Mouse (Mus musculus) cerebellum, adult 2 months (tissue): ENCODE results near the gene Ptpa. TPM values are rescaled to one million over a fixed set of nuclear protein-coding genes. Genes with fewer than 3 reads are reported as not detected.
A peak's percentile ranks its signal among the peaks of the same experiment; 100 is the strongest.

Experiments used
- DNase-seq, 2 experiments: peaks; one replicate each; pipeline ENCODE4 v3.0.0; 2021
- H3K27ac ChIP-seq: fragments of 200-500 bp; 2 replicates; pipeline ENCODE4 v1.5.1; 2012; ENCODE audit warnings: low read length, control low read depth, inconsistent platforms; ENCODE audit not compliant: insufficient read depth
- H3K27me3 ChIP-seq: fragments of 200-500 bp; 2 replicates; pipeline ENCODE4 v1.6.1; 2012; ENCODE audit warnings: inconsistent platforms, mild to moderate bottlenecking, low read length, moderate library complexity; ENCODE audit not compliant: control insufficient read depth, insufficient read depth
- H3K4me1 ChIP-seq: fragments of 200-500 bp; 2 replicates; pipeline ENCODE4 v1.6.1; 2011; ENCODE audit warnings: low read length; ENCODE audit not compliant: control insufficient read depth, insufficient read depth
- H3K4me3 ChIP-seq: fragments of 200-500 bp; replicated peaks from 2 replicates; pipeline ENCODE3; 2011; ENCODE audit warnings: mild to moderate bottlenecking, low read depth, low read length, control low read depth; ENCODE audit not compliant: insufficient read depth
- CTCF ChIP-seq: fragments of 200-500 bp; IDR thresholded peaks from 2 replicates; pipeline ENCODE4 v1.5.1; 2011; ENCODE audit warnings: low read depth, mild to moderate bottlenecking, control low read depth, low read length, moderate library complexity, borderline replicate concordance; ENCODE audit not compliant: insufficient read depth
- POLR2A ChIP-seq: fragments of 200-500 bp; IDR thresholded peaks from 2 replicates; pipeline ENCODE4 v1.6.1; 2011; ENCODE audit warnings: low read length, control low read depth, borderline replicate concordance; ENCODE audit not compliant: insufficient read depth
- WGBS: fragments of 180-500 bp; shearing (Covaris S2); methylation state at CpG from one replicate; pipeline ENCODE4 v1.1.7; 2018; 5-methylcytosine and 5-hydroxymethylcytosine counted together
- polyA plus RNA-seq: library from polyadenylated mRNA; depleted of rRNA; stranded (reverse); fragments of >200 nt; gene quantifications from 2 replicates; pipeline ENCODE4 v1.2.3, GENCODE M21; 2012

Ptpa gene
- polyA plus RNA-seq, 1 experiment, result 207 TPM

DNA sequence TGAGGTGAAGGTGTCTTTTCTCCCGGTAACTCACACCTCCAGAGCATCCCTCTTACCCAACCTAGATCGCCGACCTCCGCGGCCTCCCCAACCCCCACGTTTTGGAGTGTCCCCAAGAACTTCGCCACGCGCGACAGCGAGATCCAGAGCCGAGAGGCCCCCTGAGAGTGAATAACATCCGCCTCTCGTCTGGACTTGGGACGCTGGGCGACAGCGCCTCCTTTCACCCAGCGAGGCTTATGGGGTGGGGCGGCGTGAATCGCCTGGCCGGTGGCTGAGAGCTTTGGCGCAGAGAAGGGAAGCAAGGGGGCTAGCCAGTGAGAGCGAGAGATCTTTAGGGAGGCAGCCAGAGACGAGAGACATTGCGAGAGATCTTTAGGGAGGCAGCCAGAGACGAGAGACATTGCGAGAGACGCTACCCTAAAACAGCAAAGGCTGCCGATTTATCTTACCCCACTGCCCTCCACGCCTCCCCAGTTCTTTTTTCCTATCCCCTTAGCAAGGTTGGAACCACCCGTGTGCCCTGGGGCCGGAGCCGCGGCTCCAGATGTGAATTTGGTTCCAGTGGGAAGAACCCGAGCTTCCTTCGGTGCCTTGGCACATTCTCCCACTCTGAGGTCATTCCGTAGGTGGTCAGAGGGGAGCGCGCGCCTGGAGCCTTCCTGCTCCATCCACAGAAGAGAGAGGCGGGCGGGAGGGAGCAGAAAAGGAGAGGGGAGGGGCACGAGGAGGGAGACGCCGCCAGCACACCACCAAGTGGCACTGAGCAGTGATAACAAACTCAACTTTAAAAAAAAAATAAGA, 54.5 kb downstream of the Ptpa start:
- under 1% methylated on average over 46 of the region's 46 CpGs for WGBS
- Histone ChIP-seq H3K27me3 (no peaks in the 10 kb centered on the region; the same call in 1 of the 2 replicates), H3K4me1 (peaks cover 5% of the 10 kb centered on the region; the same call in 1 of the 2 replicates), H3K4me3 (peak overlapping the region; percentile 79), H3K27ac (no peak overlapping the region)
- TF ChIP-seq CTCF, result no peak
- TF ChIP-seq POLR2A, result no peak
- peak; percentile 63 to 77 for DNase-seq

DNA sequence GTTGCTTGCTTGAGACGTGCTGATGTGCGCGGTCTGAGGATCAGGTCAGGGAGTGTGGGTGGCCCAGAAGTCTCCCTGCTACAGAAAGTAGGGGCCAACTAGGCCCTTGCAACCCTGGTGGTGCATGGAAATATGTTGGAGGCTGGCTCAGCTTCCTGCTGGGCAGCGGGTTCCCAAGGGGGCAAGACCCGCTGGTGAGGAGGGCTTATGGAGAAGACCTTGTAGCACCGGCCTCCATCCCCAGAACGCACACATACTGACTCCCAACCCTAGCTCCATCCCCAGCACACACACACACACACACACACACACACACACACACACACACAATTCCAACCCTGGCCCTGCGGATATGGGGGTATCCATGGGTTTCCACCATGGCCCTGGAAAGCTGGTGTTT, 55.2 kb downstream of the Ptpa start:
- Histone ChIP-seq H3K4me1 (peaks cover 5% of the 10 kb centered on the region; the same call in 1 of the 2 replicates), H3K27ac (no peak overlapping the region), H3K27me3 (no peaks in the 10 kb centered on the region; the same call in 1 of the 2 replicates), H3K4me3 (peak overlapping the region; percentile 10)
- WGBS, result 25% methylated on average over 8 of the region's 8 CpGs
- no peak for DNase-seq
- no peak for TF ChIP-seq CTCF
- TF ChIP-seq POLR2A, result no peak

DNA sequence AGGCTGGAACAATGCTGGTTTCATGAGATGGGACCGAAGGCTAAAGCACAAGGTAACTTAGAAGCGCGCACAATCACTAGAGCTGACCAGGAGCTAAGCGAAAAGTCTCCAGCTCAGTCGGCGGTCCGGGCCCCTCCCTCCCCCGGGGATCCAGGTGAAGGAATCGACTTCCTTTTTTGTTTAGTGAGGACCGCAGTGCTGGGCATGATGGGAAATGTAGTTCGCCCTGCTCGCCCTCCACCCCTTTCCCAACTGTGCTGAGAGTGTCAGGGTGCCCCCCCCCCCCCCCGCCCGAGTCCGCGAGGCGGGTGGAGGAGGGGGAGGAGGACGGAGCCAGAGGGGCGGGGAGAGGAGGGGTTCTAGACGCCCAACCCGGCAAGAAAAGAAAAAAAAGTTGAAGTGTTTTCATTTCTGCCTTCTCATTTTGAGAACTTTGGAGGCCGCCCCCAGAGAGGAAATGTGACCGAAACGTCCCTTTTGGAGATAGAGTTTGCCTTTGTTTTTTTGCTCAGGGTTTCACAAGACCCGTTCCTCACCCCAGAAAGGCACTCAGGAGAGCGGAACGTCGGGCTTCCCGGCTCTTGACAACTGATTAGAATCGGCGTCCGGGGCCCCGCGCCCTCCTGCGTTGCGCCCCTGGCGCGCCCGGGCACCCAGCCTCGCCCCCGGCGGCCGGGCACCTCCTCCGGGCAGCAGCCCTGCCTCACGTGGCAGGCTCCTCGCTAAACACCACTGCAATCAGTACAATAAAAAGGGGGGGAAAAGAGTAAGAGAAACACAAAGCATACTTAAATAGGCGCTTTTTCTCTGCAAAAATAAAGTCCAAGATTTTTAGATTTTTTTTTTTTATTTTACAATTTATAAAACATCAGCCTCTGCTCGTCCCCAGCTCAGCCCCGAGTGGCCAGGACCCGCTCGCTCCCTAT, 56.2 kb downstream of the Ptpa start:
- Histone ChIP-seq H3K4me3 (peak overlapping the region; percentile 23), H3K27me3 (no peaks in the 10 kb centered on the region; the same call in 1 of the 2 replicates), H3K4me1 (peaks cover 5% of the 10 kb centered on the region; the same call in 1 of the 2 replicates), H3K27ac (no peak overlapping the region; the same call in 1 of the 2 replicates)
- peak; percentile 50 to 55 for DNase-seq
- WGBS, result under 1% methylated on average over 48 of the region's 51 CpGs
- no peak for TF ChIP-seq POLR2A
- no peak for TF ChIP-seq CTCF

DNA sequence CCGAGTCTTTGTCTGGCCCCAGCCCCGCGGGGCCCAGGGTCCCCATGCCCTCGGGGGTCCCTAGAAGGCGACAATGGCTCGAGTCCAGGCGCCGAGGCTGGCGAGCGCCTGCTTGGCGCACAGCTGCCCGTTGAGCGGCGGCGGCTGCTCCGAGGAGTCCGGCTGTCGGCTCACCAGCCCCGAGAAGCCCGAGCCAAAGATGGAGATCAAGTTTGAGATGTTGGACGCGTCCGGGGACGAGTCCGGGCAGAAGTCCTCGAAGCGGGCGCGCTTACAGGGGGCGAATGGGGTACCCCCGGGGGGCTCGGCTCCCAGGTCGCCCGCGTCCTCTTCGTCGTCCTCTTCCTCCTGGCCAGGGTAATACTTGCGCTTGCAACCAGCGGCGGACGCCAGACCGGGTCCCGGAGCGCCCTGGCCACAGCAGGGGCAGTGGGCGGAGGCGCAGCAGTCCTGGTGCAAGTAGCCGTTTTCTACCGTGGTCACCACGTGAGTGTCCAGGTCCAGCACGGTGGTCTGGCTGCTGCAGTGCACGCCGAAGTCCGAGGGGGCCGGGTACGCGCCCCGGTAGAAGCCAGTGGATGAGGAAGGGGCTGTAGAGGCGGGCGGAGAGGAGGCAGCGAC, 57.0 kb downstream of the Ptpa start:
- WGBS, result under 1% methylated on average over 60 of the region's 60 CpGs
- H3K27ac ChIP-seq, result no peak overlapping the region
- peaks cover 5% of the 10 kb centered on the region; the same call in 1 of the 2 replicates for H3K4me1 ChIP-seq
- no peak for DNase-seq
- no peak for TF ChIP-seq POLR2A
- TF ChIP-seq CTCF, result no peak
- peak overlapping the region; percentile 12 for H3K4me3 ChIP-seq
- no peaks in the 10 kb centered on the region; the same call in 1 of the 2 replicates for H3K27me3 ChIP-seq

DNA sequence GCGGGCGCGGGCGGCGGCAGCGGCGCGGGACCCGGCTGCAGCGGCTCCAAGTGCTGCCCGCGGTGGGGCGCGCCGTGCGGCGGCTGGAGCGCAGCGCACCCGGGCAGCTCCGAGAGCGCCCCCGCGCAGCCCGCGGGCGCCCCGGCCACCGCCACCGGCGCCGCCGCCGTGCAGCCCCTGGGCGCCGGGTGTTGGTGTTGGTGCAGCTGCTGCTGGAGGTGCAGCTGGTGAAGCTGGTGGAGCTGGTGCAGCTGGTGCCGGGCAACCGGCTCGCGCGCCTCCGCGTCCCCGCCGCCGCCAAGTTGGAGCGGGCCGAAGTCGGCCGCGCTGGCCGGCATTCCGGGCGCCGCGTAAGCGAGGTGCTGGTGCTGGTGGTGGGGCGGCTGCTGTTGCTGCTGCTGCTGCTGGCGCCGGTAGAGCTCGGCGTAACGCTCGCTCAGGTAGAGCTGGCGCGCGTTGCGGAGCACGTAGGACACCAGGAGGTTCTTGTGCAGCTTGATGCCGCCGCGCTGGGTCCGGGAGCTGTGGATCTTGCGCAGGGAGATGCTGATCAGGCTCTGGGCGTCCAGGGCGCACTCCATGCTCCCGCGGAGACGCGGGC, 57.7 kb downstream of the Ptpa start:
- 2% methylated on average over 73 of the region's 80 CpGs for WGBS
- H3K27ac ChIP-seq, result no peak overlapping the region
- H3K4me3 ChIP-seq, result peak overlapping the region; percentile 52
- TF ChIP-seq POLR2A (no peak), CTCF (no peak)
- H3K4me1 ChIP-seq, result peaks cover 5% of the 10 kb centered on the region; the same call in 1 of the 2 replicates
- no peaks in the 10 kb centered on the region; the same call in 1 of the 2 replicates for H3K27me3 ChIP-seq
- no peak for DNase-seq

DNA sequence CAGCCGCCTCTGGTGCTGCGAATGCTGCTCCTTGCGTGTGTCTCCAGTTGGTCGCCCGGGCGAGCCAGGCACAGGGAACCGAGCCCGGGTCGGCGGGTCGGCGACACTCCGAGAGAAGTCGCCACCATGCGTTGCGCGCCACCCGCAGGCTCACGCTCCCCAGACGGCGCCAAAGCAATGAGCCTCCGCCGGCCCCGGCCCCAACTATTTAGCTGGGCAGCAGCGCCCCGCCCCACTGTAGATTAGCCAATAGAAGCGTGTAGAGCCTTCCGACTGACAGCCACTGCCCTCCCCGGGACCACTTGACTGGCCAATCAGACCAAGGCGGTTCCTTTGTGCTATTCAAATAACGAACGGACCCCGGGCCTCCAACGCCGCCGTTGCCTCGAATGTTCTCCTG, 58.2 kb downstream of the Ptpa start, which contains the start of gene Ier5l:
TSS of gene Ier5l (minus strand) at position 181 of the 400 bp plus-strand sequence.
- Histone ChIP-seq H3K4me1 (peaks cover 5% of the 10 kb centered on the region; the same call in 1 of the 2 replicates), H3K4me3 (peak within 1 kb of the TSS; percentile 52), H3K27me3 (no peaks in the 10 kb centered on the region; the same call in 1 of the 2 replicates), H3K27ac (no peak within 1 kb of the TSS)
- TF ChIP-seq CTCF, result no peak
- TF ChIP-seq POLR2A, result no peak
- peak; percentile 77 to 81 for DNase-seq
- under 1% methylated on average over 37 of the region's 37 CpGs for WGBS

DNA sequence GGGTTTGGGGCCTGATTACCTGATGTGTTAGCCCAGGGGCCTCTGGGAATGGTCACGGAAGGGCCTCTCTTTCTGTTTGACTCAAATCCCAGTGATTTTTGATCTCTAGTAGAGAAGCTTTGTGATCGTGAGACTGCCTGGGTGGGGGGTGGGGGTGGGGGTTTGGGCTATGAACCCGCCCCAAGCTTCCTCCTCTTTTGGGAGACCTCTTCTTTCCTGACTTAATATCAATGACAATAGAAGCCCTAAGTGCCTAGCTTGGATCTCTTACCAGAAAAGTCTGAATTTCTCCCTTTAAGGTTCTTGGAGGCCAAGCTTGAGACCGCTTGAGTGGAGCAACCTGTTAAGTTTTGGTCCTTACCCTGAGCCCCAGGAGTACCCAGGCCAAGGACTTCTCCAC, 58.9 kb downstream of the Ptpa start:
- H3K4me3 ChIP-seq, result no peak overlapping the region
- WGBS, result 33% methylated on average over 4 of the region's 4 CpGs
- no peak for TF ChIP-seq CTCF
- TF ChIP-seq POLR2A, result no peak
- H3K27ac ChIP-seq, result no peak overlapping the region
- DNase-seq, result no peak
- H3K4me1 ChIP-seq, result peaks cover 5% of the 10 kb centered on the region; the same call in 1 of the 2 replicates
- H3K27me3 ChIP-seq, result no peaks in the 10 kb centered on the region; the same call in 1 of the 2 replicates
